Mouse (Mus musculus) cortical plate, adult 2 months (tissue): ENCODE measurements around the gene Hmgxb4.

Experiments
- CTCF ChIP-seq: fragments of 200-500 bp; IDR thresholded peaks from 2 replicates; pipeline ENCODE4 v1.5.1; 2011; ENCODE audit warnings: mild to moderate bottlenecking, control low read depth, low read length; ENCODE audit not compliant: insufficient read depth; ENCODE audit errors: extremely low read depth
- POLR2A ChIP-seq: fragments of 200-500 bp; IDR thresholded peaks from 2 replicates; pipeline ENCODE4 v1.6.1; 2011; ENCODE audit warnings: mild to moderate bottlenecking, low read length, control low read depth; ENCODE audit not compliant: insufficient read depth; ENCODE audit errors: extremely low read depth

DNA sequence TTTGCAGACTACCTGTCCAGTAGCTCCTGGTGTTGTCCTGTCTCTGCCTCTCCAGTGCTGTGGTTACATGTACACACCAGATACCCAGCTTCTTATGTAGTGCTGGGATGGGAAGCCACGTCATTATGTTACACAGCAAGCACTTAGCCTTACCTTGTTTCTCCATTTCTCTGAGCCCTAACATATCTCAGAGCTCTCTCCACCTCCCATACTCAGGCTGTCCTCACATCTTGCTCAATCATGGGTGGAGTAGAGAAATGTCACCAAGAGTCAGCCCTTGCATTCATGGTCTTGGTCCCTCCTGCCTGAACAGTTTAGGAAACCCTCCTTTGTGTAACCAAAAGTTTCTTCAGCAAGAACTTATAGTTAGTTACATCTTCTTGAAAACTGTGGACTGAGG lies 46.6 kb downstream of the Hmgxb4 start:
- TF ChIP-seq POLR2A (no peak), CTCF (no peak)
